Mouse (Mus musculus) fat pad, adult 2 months (tissue): ENCODE data around the gene Creb1.
A peak's percentile ranks its signal among the peaks of the same experiment; 100 is the strongest.
"Not testable (repeated sequence)": the region's sequence is repeated elsewhere in the genome, so short reads cannot be mapped to it uniquely, and the experiment has no call there.

Experiments used
- DNase-seq: peaks from one replicate; pipeline ENCODE4 v3.0.0-alpha.2; 2011; ENCODE audit warnings: low read depth, low spot score; ENCODE audit errors: extremely low read depth

The Creb1 gene

GRCm38 (mm10) chr1:64538837-64539367, 6.5 kb downstream of the Creb1 start:
- no peak for DNase-seq

GRCm38 (mm10) chr1:64543750-64544149, 11.3 kb downstream of the Creb1 start:
- DNase-seq: no peak

GRCm38 (mm10) chr1:64546070-64546469, 13.6 kb downstream of the Creb1 start:
- no peak for DNase-seq

- DNase-seq: no peak
Measured at GRCm38 (mm10) chr1:64549380-64549779, 16.9 kb downstream of the Creb1 start.

- DNase-seq: no peak
Measured at GRCm38 (mm10) chr1:64551908-64552307, 19.5 kb downstream of the Creb1 start.

- DNase-seq: no peak
Measured at GRCm38 (mm10) chr1:64560105-64560504, 27.7 kb downstream of the Creb1 start.

GRCm38 (mm10) chr1:64568206-64568605, 35.8 kb downstream of the Creb1 start:
- DNase-seq: peak; percentile 46

GRCm38 (mm10) chr1:64576022-64576421, 43.6 kb downstream of the Creb1 start:
- no peak for DNase-seq

GRCm38 (mm10) chr1:64576732-64577131, 44.3 kb downstream of the Creb1 start:
- DNase-seq: no peak

- DNase-seq: not testable (repeated sequence)
Measured at GRCm38 (mm10) chr1:64577911-64578310, 45.5 kb downstream of the Creb1 start.

- no peak for DNase-seq
Measured at GRCm38 (mm10) chr1:64578801-64579200, 46.4 kb downstream of the Creb1 start.

GRCm38 (mm10) chr1:64598926-64599325, 66.5 kb downstream of the Creb1 start:
- no peak for DNase-seq

GRCm38 (mm10) chr1:64600413-64601077, 68.1 kb downstream of the Creb1 start:
- no peak for DNase-seq

GRCm38 (mm10) chr1:64601242-64601842, 68.9 kb downstream of the Creb1 start:
- peak; percentile 28 for DNase-seq

GRCm38 (mm10) chr1:64603381-64603780, 70.9 kb downstream of the Creb1 start:
- no peak for DNase-seq

- DNase-seq: no peak
Measured at GRCm38 (mm10) chr1:64609145-64609544, 76.7 kb downstream of the Creb1 start.

GRCm38 (mm10) chr1:64609976-64610375, 77.5 kb downstream of the Creb1 start:
- no peak for DNase-seq

GRCm38 (mm10) chr1:64614311-64614710, 81.9 kb downstream of the Creb1 start:
- DNase-seq: no peak

- no peak for DNase-seq
Measured at GRCm38 (mm10) chr1:64614801-64615345, 82.4 kb downstream of the Creb1 start.

- DNase-seq: no peak
Measured at GRCm38 (mm10) chr1:64615531-64615991, 83.1 kb downstream of the Creb1 start.

GRCm38 (mm10) chr1:64616076-64616475, 83.6 kb downstream of the Creb1 start:
- DNase-seq: no peak

- no peak for DNase-seq
Measured at GRCm38 (mm10) chr1:64616531-64616880, 84.1 kb downstream of the Creb1 start.
